Mouse (Mus musculus): Measurements from ENCODE around the gene Pakap.
A peak's percentile ranks its signal among the peaks of the same experiment; 100 is the strongest.

Gene Pakap

DNA sequence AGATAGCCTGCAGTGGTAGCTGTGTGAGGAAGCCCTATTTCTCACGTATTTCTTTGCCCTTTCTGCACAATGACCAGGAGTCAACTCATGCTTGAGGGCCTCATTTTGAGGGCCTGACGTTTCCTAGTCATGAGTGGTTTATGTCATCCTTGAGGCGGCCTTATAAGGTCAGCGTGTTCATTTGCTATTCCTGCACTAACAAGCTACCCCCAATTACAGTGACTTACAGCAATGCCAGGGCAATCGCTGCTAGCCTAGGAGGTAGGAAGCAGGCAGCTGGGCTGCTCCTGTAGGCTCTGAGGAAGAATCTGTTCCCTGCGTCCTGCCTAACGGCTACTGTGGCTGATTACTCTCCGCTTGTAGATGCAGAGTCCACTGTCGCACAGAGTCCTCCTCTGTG lies 269.1 kb downstream of the Pakap start:
- no peak for DNase-seq (ENCODE audit: low read depth, low spot score)

DNA sequence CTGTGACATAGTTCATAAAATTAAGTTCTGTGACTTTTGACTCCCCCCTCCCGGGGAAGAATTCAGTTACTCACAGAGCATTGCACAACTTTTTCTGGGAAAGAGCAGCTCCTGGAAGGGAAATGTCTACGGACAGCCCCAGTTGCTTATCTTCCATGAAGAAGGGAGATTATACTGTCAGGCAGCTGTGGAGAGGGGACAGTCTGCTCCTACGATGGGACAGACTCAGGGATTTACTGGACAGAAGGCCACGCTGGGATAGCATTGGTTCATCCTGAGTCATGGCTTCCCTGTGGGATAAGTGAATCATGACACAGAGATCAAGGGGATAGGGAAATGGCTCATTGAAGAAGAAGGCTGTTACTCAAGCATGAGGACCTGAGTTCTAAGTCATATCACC lies 271.4 kb downstream of the Pakap start:
- no peak for DNase-seq (ENCODE audit: low read depth, low spot score)

DNA sequence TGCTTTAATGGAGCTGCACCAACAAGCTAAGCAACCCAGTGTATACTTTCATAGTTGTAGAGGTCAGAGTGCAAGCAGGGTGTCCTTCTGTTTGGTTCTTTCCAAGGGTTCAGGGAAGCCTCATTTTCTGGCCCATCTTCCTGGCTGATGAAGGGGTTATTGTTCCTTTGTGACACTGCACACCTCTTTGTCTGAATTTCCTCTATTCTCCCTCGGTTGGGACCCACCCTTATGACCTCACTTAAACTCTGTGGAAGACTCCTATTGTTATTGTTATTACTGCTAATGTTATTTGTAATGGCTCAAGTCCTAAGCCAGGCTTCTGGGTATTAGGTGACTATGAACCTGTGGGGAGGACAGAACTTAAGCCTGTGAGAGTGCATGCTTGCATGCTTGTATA lies 273.9 kb downstream of the Pakap start:
- DNase-seq (ENCODE audit: low read depth, low spot score): no peak

DNA sequence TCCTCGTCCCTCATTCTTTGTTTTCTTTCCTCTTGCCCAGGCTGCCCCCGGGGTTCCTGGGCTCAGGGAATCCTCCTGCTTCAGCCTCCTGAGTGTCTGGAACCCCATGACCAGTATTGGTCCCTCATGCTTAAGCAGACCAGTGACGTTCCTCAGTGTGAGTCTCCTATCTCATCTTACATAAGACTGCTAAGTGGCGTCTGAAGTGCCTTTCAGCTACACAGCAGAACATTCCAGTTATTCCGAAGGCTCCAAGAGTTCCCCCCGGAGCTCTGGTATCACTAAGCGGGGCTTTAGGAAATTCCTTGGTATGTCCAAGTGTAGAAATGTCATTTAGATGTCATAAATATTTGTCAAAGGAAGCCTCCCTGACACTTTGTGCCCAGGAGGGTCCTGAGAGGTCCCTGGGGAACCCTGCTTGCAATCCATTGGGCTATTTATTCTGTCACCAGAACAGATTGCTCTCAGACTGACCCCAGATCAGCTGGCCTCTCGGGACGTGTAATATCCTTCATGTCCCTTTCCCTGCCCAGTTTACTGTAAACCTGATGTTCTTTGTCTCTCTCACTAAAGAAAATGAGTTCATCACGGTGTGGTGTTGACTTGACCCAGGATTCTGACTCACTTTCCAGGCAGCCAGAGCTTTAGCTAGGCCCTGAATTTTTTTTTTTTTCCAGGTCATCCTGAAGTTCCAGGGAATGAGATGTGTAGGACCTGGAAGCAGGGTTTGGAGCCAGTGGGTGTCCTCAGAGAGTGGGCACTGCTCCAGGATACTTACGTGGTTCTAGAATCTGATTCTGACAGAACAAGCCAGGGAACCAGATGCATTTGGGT lies 274.7 kb downstream of the Pakap start:
- DNase-seq (ENCODE audit: low read depth, low spot score): no peak

DNA sequence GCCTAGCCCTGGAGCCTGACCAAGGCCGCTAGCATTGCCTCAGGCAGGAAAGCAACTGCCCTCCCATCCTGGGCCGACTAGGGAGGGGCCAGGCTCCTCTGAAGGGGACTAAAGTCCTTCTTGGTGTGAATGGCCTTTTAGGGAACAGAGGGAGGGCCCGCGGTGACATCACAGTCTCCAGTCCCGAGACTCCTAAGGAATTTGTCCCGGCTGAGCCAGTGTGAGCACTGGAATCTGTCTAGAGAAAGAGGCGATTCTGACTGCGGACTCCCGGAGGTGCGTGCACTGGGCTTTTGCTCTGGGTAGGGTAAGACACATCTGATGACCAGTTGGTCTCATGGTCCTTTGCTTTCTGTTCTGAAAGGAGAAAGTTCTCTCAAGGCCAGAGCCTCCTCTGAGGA lies 277.1 kb downstream of the Pakap start:
- no peak for DNase-seq (ENCODE audit: low read depth, low spot score)

DNA sequence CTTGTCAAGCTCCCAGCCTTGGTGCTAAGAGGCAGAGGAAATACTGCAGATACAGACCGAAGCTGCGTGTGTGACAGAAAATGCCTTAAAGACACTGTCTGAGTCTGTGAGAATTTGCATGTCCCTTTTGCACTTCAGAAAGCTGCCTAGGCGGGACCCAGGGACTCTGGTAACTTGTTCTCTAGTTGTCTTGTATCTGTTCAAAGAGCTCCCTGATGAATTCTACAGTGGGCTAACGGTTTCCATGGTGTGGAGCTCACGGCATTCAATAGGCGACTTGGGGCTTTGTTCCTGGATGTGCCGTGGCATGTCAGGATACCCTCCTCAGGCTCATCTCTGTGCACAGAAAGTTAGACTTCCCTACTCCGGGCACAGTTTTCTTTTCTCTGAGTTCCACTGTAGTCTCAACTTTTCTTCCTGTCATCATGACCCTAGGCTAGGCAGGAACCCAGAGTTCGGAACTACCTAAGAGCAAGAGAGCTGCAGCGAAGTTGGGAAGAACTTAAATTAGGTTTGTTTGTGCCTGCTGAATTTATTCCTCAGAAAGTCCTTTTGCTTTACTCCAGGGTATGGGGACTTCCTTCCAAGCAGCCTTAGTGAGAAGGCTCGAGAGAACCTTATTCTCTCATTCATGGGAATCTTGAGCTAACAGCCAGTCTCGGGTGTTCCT lies 277.7 kb downstream of the Pakap start:
- DNase-seq (ENCODE audit: low read depth, low spot score): no peak

DNA sequence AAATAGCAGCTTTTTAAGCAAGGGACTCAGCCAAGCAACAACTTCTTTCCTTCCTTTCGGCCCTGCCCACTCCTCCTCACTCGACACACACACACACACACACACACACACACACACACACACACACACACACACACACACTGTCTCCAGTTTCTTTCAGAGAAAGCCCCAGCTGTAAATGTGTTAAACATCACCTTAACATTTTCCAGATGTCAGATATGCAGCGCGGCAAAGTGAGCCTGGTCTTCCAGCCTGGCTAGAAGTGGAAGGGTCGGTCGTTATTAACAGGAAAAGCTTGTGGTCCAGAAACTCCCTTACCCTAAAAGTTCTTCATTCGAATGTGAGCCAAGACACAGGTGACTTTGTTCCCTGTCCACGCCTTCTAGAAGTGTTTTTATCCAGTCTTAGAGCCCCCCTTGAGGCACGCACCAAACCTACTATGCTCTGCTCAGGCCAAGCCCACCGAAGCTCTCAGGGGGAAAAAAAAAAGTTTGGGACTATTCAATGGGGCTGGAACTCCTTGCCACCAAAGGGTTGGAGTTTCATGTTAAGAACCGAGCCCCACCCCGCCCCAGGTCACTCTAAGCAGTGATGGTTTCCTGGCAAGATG lies 278.5 kb downstream of the Pakap start:
- no peak for DNase-seq (ENCODE audit: low read depth, low spot score)

DNA sequence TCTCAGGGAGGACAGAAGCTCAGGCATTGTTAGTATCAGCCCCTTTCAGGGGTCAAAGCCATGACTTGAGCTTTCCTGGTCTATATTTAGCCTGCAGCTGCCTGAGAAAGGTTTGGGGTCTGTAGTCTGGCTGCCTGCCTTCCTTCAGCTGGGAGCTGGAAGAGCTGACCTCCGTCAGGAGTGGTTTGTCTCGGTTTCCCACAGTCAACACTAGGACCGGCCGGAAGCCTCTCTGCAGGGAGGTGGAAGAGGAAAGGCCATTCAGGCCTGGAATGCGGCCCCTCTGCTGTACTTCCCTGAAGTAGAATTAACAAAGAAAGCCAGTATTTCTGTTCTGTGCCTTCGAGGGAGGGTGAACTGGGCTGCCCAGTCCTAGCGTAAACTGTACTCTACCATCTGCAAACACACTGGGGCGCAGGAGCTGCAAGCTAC lies 279.0 kb downstream of the Pakap start:
- DNase-seq (ENCODE audit: low read depth, low spot score): no peak

DNA sequence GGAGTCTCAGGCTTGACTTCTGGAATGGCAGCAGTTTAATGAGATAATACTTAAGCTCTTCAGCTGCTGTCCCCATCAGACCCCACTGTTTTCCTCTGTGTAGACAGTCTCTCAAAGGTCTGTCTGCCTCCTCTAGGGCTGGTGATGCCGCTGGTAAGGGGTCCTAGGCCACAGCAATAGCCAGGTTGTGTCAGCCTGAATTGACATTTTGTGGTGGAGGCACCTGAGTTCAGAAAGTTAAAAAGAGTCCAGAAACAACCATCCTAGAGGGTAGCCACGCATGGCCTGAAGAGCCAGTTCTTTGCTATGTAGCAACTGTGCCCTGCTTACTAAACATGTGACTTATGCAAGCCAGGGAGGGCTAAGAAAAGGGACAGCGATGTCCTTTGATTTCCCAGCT lies 279.7 kb downstream of the Pakap start:
- DNase-seq (ENCODE audit: low read depth, low spot score): no peak

DNA sequence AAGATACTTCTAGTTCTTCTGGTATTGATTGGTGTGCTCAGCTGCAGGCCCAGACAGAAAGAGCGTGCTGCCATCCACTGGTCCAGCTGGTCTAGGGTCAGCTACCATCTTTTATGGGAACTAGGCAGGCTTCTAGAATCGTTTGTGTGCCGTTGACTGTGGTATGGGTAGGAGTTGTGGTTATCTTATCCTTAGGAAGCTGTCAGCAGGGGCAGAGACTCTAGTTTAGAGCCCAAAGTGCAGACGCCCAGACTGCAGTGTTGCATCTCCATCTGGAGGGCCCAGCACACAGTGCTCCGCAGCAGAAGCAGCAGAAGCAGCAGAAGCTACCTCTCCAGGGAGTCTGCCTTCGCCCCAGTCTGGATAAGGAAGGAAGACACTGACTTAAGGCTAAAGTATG lies 281.5 kb downstream of the Pakap start:
- DNase-seq (ENCODE audit: low read depth, low spot score): no peak

DNA sequence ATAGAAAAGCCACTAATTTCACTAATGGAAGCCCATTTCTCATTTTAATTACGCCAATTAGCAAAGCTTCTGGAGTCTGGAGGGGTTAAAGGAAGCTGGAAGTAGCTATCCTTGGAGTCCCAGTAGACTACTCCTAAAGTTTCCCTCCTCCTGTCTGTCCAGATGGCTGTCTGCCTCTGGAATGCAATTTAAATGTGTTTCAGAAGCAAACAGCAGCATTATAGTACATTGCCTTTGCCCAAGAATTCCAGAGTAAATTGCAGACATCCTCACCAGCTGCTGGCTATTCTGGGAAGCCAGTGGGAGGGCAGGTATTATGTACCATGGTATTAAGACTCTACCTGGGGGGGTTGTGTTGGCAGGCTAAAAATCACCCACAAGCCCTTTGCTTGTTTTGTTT lies 283.8 kb downstream of the Pakap start:
- no peak for DNase-seq (ENCODE audit: low read depth, low spot score)

DNA sequence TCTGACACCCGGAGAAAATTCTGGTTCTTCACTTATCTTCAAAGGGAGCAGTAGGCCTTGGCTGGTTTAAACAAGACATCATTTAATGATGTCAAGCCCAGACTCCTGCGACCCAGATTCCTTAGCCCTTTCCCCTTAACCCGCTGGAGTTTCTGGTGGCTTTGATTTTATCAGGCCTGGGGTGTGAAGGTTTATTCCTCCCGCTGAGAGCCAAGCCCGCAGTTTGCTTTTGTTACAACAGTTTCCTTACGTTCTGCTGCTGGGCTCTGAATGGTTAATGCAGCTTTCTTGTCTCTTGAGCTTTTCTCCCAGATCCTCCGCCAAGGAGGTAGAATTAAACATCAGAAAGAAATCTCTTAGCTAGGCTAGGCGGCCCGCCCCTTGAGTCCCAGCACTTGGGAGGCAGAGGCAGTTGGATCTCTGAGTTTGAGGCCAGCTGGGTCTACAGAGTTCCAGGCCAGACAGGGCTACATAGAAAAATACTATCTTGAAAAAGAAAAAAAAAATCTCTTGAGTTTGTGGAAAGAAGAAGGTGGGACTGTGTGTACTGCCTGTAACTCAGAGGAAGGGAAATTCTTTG lies 284.6 kb downstream of the Pakap start:
- no peak for DNase-seq (ENCODE audit: low read depth, low spot score)

DNA sequence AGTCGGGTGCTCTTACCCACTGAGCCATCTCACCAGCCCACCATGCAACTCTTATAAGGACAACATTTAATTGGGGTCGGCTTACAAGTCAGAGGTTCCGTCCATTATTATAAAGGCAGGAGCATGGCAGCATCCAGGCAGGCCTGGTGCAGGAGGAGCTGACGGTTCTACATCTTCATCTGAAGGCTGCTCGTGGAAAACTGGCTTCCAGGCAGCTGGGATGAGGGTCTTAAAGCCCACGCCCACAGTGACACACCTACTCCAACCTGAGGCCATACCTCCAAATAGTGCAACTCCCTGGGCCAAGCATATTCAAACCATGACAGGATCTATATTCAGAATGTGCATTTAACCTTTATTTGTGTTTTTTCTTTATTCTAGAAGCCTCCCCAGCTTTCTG lies 286.2 kb downstream of the Pakap start:
- no peak for DNase-seq (ENCODE audit: low read depth, low spot score)

DNA sequence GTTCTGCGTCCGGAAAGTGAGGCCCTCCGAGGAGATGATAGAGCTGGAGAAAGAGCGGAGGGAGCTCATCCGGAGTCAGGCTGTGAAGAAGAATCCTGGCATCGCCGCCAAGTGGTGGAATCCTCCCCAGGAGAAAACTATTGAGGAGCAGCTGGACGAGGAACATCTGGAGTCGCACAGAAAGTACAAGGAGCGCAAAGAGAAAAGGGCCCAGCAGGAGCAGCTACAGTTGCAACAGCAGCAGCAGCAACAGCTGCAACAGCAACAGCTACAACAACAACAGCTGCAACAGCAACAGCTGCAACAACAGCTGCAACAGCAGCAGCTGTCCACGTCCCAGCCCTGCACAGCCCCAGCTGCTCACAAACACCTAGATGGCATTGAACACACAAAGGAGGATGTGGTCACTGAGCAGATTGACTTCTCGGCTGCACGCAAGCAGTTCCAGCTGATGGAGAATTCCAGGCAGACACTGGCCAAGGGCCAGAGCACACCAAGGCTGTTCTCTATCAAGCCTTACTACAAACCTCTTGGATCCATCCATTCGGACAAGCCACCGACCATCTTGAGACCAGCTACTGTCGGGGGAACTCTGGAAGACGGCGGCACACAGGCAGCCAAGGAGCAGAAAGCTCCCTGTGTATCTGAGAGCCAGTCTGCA lies 287.4 kb downstream of the Pakap start:
- no peak for DNase-seq (ENCODE audit: low read depth, low spot score)

DNA sequence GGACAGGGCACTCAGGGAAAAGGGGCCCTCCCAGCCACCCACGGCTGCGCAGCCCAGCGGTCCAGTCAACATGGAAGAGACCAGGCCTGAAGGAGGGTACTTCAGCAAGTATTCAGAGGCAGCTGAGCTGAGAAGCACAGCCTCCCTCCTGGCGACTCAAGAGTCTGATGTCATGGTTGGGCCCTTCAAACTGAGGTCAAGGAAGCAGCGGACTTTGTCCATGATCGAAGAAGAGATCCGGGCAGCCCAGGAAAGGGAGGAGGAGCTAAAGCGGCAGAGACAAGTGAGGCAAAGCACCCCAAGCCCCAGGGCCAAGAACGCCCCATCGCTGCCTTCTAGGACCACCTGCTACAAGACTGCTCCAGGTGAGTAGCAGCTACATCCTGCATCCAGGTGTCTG lies 288.7 kb downstream of the Pakap start:
- no peak for DNase-seq (ENCODE audit: low read depth, low spot score)

DNA sequence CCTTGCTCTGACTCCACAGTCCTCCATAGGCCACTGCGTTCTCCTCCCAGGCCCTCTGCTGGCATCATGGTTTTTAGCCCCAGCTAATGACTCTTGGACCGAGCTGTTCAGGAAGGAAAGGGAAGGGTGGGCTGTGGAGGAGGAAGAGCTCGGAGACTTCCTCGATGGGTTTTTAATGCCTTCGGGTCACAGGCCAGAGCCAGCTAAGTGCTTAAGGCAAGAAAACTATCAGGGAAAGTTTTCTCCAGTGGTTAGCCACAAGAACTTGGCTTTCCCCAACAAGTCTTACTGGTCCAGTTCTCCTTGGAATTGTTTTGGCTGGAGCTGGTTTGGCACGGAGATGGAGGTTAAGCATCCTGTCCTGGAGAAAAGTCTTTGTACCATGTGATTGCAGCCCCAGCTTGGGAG lies 292.2 kb downstream of the Pakap start:
- DNase-seq (ENCODE audit: low read depth, low spot score): no peak

DNA sequence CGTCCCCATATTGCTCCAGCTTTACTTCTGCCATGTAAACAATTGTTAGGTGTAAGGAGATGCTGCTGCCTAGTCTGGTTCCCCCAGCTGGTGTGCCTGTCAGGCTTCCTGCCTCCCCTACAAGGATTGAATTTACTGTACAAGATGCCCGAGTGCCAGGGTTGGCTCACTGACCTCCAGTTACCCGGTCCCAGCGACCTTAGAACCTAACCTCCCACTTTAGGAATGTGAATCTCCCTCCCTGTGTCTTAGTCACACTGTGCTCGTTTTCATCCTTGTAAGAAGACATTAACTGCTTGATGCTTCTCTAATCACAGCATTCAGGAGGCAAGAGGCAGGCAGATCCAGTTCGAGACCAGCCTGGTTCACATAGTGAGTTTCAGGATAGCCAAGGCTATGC lies 293.2 kb downstream of the Pakap start:
- DNase-seq (ENCODE audit: low read depth, low spot score): no peak

DNA sequence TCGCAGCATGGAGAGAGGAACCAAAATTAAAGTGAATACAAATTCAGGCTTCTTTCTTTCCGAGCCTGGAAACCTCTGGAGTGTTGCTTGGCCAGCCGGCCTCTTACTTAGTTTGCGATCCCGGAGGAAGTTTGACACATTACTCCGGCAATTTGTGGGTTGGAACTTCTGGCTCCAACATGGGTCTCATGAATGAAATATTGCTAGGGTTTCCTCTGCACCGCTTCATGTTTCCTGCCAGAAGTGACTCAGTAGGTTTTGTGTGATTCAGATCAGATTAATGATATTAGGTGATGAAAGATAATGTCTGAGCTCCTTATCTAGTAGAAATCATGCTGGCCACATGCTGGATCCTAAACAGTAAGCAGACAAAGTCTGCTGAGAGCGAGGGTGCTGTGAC lies 293.9 kb downstream of the Pakap start:
- no peak for DNase-seq (ENCODE audit: low read depth, low spot score)

DNA sequence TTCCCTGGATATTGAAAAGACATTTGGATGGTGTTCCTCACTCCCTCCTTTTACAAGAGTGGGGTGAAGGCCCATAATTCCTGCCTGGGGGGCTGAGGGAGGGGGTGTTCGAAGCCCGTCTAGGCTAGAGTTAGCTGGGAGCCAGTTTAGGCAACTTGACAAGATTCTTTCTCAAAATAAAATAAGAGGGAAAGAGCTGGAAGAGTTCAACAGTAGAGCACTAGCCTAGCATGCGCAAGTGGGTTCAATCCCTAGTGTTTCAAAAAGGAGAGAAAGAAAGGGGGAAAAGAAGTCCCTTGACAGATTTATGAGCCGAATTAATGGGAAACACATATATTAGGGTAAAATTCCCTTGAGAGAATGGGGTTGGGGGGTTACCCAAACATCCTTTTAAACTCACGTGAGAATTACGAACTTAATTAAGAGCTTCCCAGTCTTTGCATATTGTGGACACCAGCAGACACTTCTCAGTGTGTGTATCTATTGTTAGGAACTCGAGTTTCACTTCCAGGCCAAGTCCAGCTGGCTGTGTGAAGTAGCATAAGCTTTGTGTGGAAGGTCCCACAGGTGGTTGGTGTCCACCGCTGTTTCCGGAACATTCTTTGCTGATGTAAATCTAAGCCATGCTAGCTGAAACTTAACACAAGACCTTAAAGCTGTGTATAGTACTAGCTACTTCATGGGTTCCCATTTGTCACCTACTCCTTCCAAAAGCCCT lies 294.4 kb downstream of the Pakap start:
- peak; percentile 87 for DNase-seq (ENCODE audit: low read depth, low spot score)

DNA sequence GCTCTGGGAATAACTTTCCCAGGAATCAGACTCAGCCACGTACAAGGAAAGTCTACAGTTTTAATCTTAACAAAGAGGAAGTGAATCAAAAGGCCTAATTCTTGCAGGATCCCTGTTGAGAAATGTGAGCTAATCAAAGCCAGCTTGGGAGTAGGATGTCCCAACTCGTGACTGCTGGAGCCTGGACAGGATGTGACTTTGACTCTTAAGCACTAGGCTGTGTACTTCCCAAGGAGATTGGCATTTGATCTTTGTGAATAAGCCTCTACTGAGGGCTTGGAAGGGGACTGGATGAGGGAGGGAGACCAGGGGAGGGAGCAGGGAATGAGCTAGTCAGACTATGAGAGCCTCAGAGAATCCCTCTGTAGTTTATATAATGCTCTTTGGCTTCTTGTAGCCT lies 298.1 kb downstream of the Pakap start:
- DNase-seq (ENCODE audit: low read depth, low spot score): peak; percentile 39

DNA sequence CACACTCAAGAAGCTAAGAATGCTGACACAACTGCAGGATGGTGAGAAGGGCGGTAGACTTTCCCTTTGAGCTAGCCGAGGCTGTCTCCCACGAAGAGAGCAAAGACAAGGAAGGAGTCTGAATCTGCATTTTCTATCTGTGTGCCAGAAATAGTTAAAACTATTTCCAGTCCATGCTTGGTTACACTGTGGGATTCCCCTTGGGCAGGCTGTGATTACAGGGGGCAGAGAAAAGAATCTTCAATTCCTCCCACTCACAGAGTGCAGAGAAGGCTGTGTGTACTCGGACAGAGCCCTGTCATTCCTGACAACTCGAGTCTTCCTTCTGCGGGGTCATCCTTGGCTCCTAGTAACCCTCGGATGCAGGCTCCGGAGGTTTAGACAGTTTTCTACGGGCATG lies 299.0 kb downstream of the Pakap start:
- peak; percentile 59 for DNase-seq (ENCODE audit: low read depth, low spot score)

All from A20 (cell line).